Mouse (Mus musculus): ENCODE measurements around the gene Gm21698.
"Not testable (repeated sequence)": the region's sequence is repeated elsewhere in the genome, so short reads cannot be mapped to it uniquely, and the experiment has no call there.

- TF ChIP-seq POLR2A (IDR thresholded peaks at IDR 0.05; ENCODE audit: insufficient read length, low read depth); CEBPB (IDR thresholded peaks at IDR 0.05; ENCODE audit: insufficient read depth, poor library complexity, severe bottlenecking); E2F4 (IDR thresholded peaks at IDR 0.05; ENCODE audit: insufficient read depth); USF1 (IDR thresholded peaks at IDR 0.05; ENCODE audit: low read depth): not testable (repeated sequence)
These were observed 15.9 kb downstream of the Gm21698 start, which contains the start of gene Gm21680 for GRCm38 (mm10) chr5:25972563-25972962.

Measured in myocyte (in vitro differentiated cells).